Mouse (Mus musculus) left cerebral cortex, postnatal 10 days (tissue): ENCODE results near the gene Dnah2. TPM values are rescaled to one million over a fixed set of nuclear protein-coding genes. Genes with fewer than 3 reads are reported as not detected.

Source experiments
- microRNA-seq: library from miRNA; unstranded; fragments of <30 nt; microRNA quantifications from one replicate; pipeline ENCODE4 v1.2.0, GENCODE M21; 2022
- total RNA-seq, 2 experiments: library from RNA; stranded (reverse); gene quantifications; 2 replicates each; pipeline ENCODE4 v1.2.3; 2021

Dnah2 gene
- total RNA-seq, 2 experiments from 2014 or later = 4.2 to 5.7 TPM

Small RNAs within 50 kb of the gene (microRNA-seq; reads per million reads assigned to microRNA genes)
- not detected for gene Gm27493

Other genes with a start within 250 kb of the Dnah2 start
- gene Cntrob, start 225.3 kb downstream of the Dnah2 start, total RNA-seq = 10 to 100 TPM; 13.2 to 15.0 TPM
- gene Trappc1, start 225.1 kb downstream of the Dnah2 start, total RNA-seq = 10 to 100 TPM; 68.9 to 69.5 TPM
- gene Kcnab3, start 222.9 kb downstream of the Dnah2 start, total RNA-seq = 10 to 100 TPM; 12.3 to 17.9 TPM
- gene Rnf227, start 208.6 kb downstream of the Dnah2 start, total RNA-seq = 10 to 100 TPM; 74.8 to 82.8 TPM
- 100 to 1,000 TPM; 525 to 527 TPM for gene Chd3, start 179.7 kb downstream of the Dnah2 start, total RNA-seq
- gene Naa38, start 153.6 kb downstream of the Dnah2 start, total RNA-seq = 10 to 100 TPM; 84.2 to 85.7 TPM
- 10 to 100 TPM; 37.9 to 39.8 TPM for gene Cyb5d1, start 153.5 kb downstream of the Dnah2 start, total RNA-seq
- gene Tmem88, start 150.9 kb downstream of the Dnah2 start, total RNA-seq = 1 to 10 TPM; 2.8 to 3.0 TPM
- 10 to 100 TPM; 42.7 to 43.9 TPM for gene Kdm6b, start 135.4 kb downstream of the Dnah2 start, total RNA-seq
- gene Efnb3, start 11.1 kb upstream of the Dnah2 start, total RNA-seq = 100 to 1,000 TPM; 147 to 154 TPM
- 1 to 10 TPM; 6.3 to 7.6 TPM for gene Wrap53, start 31.1 kb upstream of the Dnah2 start, total RNA-seq
- 10 to 100 TPM; 20.5 to 26.1 TPM for gene Trp53, start 31.2 kb upstream of the Dnah2 start, total RNA-seq
- 100 to 1,000 TPM; 395 to 416 TPM for gene Atp1b2, start 56.8 kb upstream of the Dnah2 start, total RNA-seq
- gene Shbg, start 68.8 kb upstream of the Dnah2 start, total RNA-seq = not detected
- gene Sat2, start 72.9 kb upstream of the Dnah2 start, total RNA-seq = 10 to 100 TPM; 12.7 to 15.2 TPM
- gene Fxr2, start 83.9 kb upstream of the Dnah2 start, total RNA-seq = 10 to 100 TPM; 92.0 to 99.4 TPM
- gene Sox15, start 106.2 kb upstream of the Dnah2 start, total RNA-seq = not detected
- 10 to 100 TPM; 87.3 to 95.6 TPM for gene Mpdu1, start 113.5 kb upstream of the Dnah2 start, total RNA-seq
- gene Cd68, start 117.0 kb upstream of the Dnah2 start, total RNA-seq = 10 to 100 TPM; 11.6 to 12.2 TPM
- gene Eif4a1, start 123.3 kb upstream of the Dnah2 start, total RNA-seq = 100 to 1,000 TPM; 455 to 466 TPM
- gene Senp3, start 133.0 kb upstream of the Dnah2 start, total RNA-seq = 100 to 1,000 TPM in 1 of 2 experiments, 10 to 100 TPM in 1; 96.9 to 103 TPM
- gene Tnfsf13, start 136.7 kb upstream of the Dnah2 start, total RNA-seq = 1 to 10 TPM in 1 of 2 experiments, under 1 TPM in 1; 0.39 to 1.6 TPM
- 1 to 10 TPM; 7.4 TPM for gene Tnfsf12, start 146.7 kb upstream of the Dnah2 start, total RNA-seq
- gene Tnfsfm13, start 147.0 kb upstream of the Dnah2 start, total RNA-seq = 1 to 10 TPM in 1 of 2 experiments, under 1 TPM in 1; 0.81 to 1.5 TPM
- 10 to 100 TPM; 52.1 to 52.9 TPM for gene Polr2a, start 209.5 kb upstream of the Dnah2 start, total RNA-seq
- not detected for gene Slc35g3, start 212.9 kb upstream of the Dnah2 start, total RNA-seq
- gene Zbtb4, start 216.8 kb upstream of the Dnah2 start, total RNA-seq = 10 to 100 TPM; 57.1 to 67.6 TPM
- 1 to 10 TPM in 1 of 2 experiments, under 1 TPM in 1; 0.95 to 1.2 TPM for gene Chrnb1, start 246.8 kb upstream of the Dnah2 start, total RNA-seq